Mouse (Mus musculus) forebrain, embryonic 10.5 days (tissue): ENCODE data around the gene Cd300ld2. TPM values are rescaled to one million over a fixed set of nuclear protein-coding genes. Genes with fewer than 3 reads are reported as not detected.

Experiments
- DNase-seq: peaks from one replicate; pipeline ENCODE4 v3.0.0-alpha.2; 2017; ENCODE audit warnings: low spot score; ENCODE audit errors: extremely low spot score
- H3K27ac ChIP-seq: fragments of 300-500 bp; sonication (generic); 2 replicates; pipeline ENCODE4 v1.5.1; 2016; ENCODE audit warnings: mild to moderate bottlenecking
- H3K27me3 ChIP-seq: fragments of 300-500 bp; sonication (generic); 2 replicates; pipeline ENCODE4 v1.6.1; 2016; ENCODE audit warnings: mild to moderate bottlenecking; ENCODE audit not compliant: poor library complexity, severe bottlenecking
- H3K36me3 ChIP-seq: fragments of 300-500 bp; sonication (generic); replicated peaks from 2 replicates; pipeline ENCODE4 v1.6.1; 2016; ENCODE audit warnings: mild to moderate bottlenecking, moderate library complexity
- H3K4me1 ChIP-seq: fragments of 300-500 bp; sonication (generic); 2 replicates; pipeline ENCODE4 v1.6.1; 2016
- H3K4me3 ChIP-seq: fragments of 300-500 bp; sonication (generic); 2 replicates; pipeline ENCODE4 v1.5.1; 2016; ENCODE audit warnings: mild to moderate bottlenecking, moderate library complexity
- H3K9me3 ChIP-seq: fragments of 300-500 bp; sonication (generic); 2 replicates; pipeline ENCODE4 v1.6.1; 2016; ENCODE audit warnings: mild to moderate bottlenecking, moderate library complexity
- WGBS: fragments of 180-500 bp; shearing (Covaris S2); methylation state at CpG from one replicate; pipeline ENCODE4 v1.1.7; 2016; 5-methylcytosine and 5-hydroxymethylcytosine counted together
- polyA plus RNA-seq: library from polyadenylated mRNA; unstranded; fragments of >200 nt; fragmentation: Nextera tagmentation; extraction: Ambion mirVana; gene quantifications from 2 replicates; pipeline ENCODE4 v1.2.1, GENCODE M21; 2016

The Cd300ld2 gene
- polyA plus RNA-seq, 1 experiment from 2014 or later = not detected

GRCm38 (mm10) chr11:114989793-114990192 lies 26.2 kb downstream of the Cd300ld2 start, which contains the start of gene Cd300ld:
Gene Cd300ld (minus strand): TSS chr11:114989922.
- no peaks in the 10 kb centered on the region for H3K27me3 ChIP-seq
- H3K4me3 ChIP-seq = no peak within 1 kb of the TSS
- WGBS = 85% methylated on average over 4 of the region's 4 CpGs
- H3K27ac ChIP-seq = no peak within 1 kb of the TSS
- no peaks in the 10 kb centered on the region for H3K9me3 ChIP-seq
- no peaks in the 10 kb centered on the region for H3K36me3 ChIP-seq
- no peaks in the 10 kb centered on the region for H3K4me1 ChIP-seq
- DNase-seq = no peak

GRCm38 (mm10) chr11:114981866-114982265 lies 34.1 kb downstream of the Cd300ld2 start:
- no peaks in the 10 kb centered on the region for H3K36me3 ChIP-seq
- H3K27me3 ChIP-seq = no peaks in the 10 kb centered on the region
- H3K27ac ChIP-seq = no peak overlapping the region
- no peak overlapping the region for H3K4me3 ChIP-seq
- H3K9me3 ChIP-seq = peaks cover 38% of the 10 kb centered on the region
- no peaks in the 10 kb centered on the region for H3K4me1 ChIP-seq
- WGBS = 85% methylated on average over 4 of the region's 4 CpGs
- DNase-seq = no peak

- DNase-seq = no peak
- H3K27ac ChIP-seq = no peak overlapping the region
- H3K9me3 ChIP-seq = peaks cover 33% of the 10 kb centered on the region
- 91% methylated on average over 10 of the region's 10 CpGs for WGBS
- no peaks in the 10 kb centered on the region for H3K4me1 ChIP-seq
- no peaks in the 10 kb centered on the region for H3K36me3 ChIP-seq
- no peak overlapping the region for H3K4me3 ChIP-seq
- no peaks in the 10 kb centered on the region for H3K27me3 ChIP-seq
These were observed 43.3 kb downstream of the Cd300ld2 start for GRCm38 (mm10) chr11:114972726-114973125.

- H3K4me1 ChIP-seq = no peaks in the 10 kb centered on the region
- no peaks in the 10 kb centered on the region for H3K27me3 ChIP-seq
- WGBS = 88% methylated on average over 9 of the region's 9 CpGs
- H3K4me3 ChIP-seq = no peak within 1 kb of the TSS
- no peak for DNase-seq
- H3K9me3 ChIP-seq = peaks cover 14% of the 10 kb centered on the region
- no peaks in the 10 kb centered on the region for H3K36me3 ChIP-seq
- no peak within 1 kb of the TSS for H3K27ac ChIP-seq
These were observed 47.2 kb downstream of the Cd300ld2 start, which contains the start of gene Cd300c for GRCm38 (mm10) chr11:114968752-114969207. Gene Cd300c (minus strand): TSS chr11:114969157.

- H3K36me3 ChIP-seq = no peaks in the 10 kb centered on the region
- H3K4me3 ChIP-seq = no peak overlapping the region
- no peaks in the 10 kb centered on the region for H3K4me1 ChIP-seq
- 77% methylated on average over 3 of the region's 3 CpGs for WGBS
- no peaks in the 10 kb centered on the region for H3K9me3 ChIP-seq
- no peak overlapping the region for H3K27ac ChIP-seq
- no peaks in the 10 kb centered on the region for H3K27me3 ChIP-seq
- no peak for DNase-seq
These were observed 50.7 kb downstream of the Cd300ld2 start for GRCm38 (mm10) chr11:114965182-114965828.

- WGBS = 78% methylated on average over 1 of the region's 1 CpGs
- no peaks in the 10 kb centered on the region for H3K36me3 ChIP-seq
- no peak overlapping the region for H3K27ac ChIP-seq
- H3K4me1 ChIP-seq = no peaks in the 10 kb centered on the region
- no peak overlapping the region for H3K4me3 ChIP-seq
- H3K27me3 ChIP-seq = no peaks in the 10 kb centered on the region
- H3K9me3 ChIP-seq = no peaks in the 10 kb centered on the region
- DNase-seq = no peak
These were observed 55.6 kb downstream of the Cd300ld2 start for GRCm38 (mm10) chr11:114960369-114960768.

Other genes with a start within 250 kb of the Cd300ld2 start
- 20.7 and 20.8 TPM in 2 replicates for gene Btbd17, start 220.2 kb downstream of the Cd300ld2 start, polyA plus RNA-seq
- gene Gpr142, start 217.3 kb downstream of the Cd300ld2 start, polyA plus RNA-seq = 0.21 TPM in 1 of 2 replicates, not detected in the other
- 31.7 and 32.3 TPM in 2 replicates for gene Gprc5c, start 165.0 kb downstream of the Cd300ld2 start, polyA plus RNA-seq
- 0.42 and 1.3 TPM in 2 replicates for gene Cd300a, start 126.2 kb downstream of the Cd300ld2 start, polyA plus RNA-seq
- not detected in 2 replicates for gene Cd300lb, start 81.8 kb downstream of the Cd300ld2 start, polyA plus RNA-seq
- not detected in 2 replicates for gene Cd300c, start 47.0 kb downstream of the Cd300ld2 start, polyA plus RNA-seq
- 0.17 TPM in 1 of 2 replicates, not detected in the other for gene Cd300ld, start 26.3 kb downstream of the Cd300ld2 start, polyA plus RNA-seq
- 0.20 and 0.41 TPM in 2 replicates for gene Cd300c2, start 14.3 kb downstream of the Cd300ld2 start, polyA plus RNA-seq
- not detected in 2 replicates for gene Cd300ld4, start 10.8 kb upstream of the Cd300ld2 start, polyA plus RNA-seq
- not detected in 2 replicates for gene Cd300ld5, start 21.6 kb upstream of the Cd300ld2 start, polyA plus RNA-seq
- gene Cd300ld3, start 32.2 kb upstream of the Cd300ld2 start, polyA plus RNA-seq = not detected in 2 replicates
- gene Cd300e, start 46.0 kb upstream of the Cd300ld2 start, polyA plus RNA-seq = not detected in 2 replicates
- gene Rab37, start 75.2 kb upstream of the Cd300ld2 start, polyA plus RNA-seq = 0.76 and 0.90 TPM in 2 replicates
- gene Cd300lf, start 117.8 kb upstream of the Cd300ld2 start, polyA plus RNA-seq = 0.09 and 0.10 TPM in 2 replicates
- 36.6 and 38.1 TPM in 2 replicates for gene Slc9a3r1, start 147.1 kb upstream of the Cd300ld2 start, polyA plus RNA-seq
- 8.7 and 8.8 TPM in 2 replicates for gene Tmem104, start 171.3 kb upstream of the Cd300ld2 start, polyA plus RNA-seq
- 16.9 and 20.6 TPM in 2 replicates for gene Nat9, start 171.7 kb upstream of the Cd300ld2 start, polyA plus RNA-seq